Mouse (Mus musculus) small intestine, adult 2 months (tissue): ENCODE measurements around the gene Pomgnt1.

Experiments used
- CTCF ChIP-seq: fragments of 200-500 bp; IDR thresholded peaks from 2 replicates; pipeline ENCODE4 v1.5.1; 2012; ENCODE audit warnings: low read depth, mild to moderate bottlenecking, control low read depth, inconsistent platforms, low read length, moderate library complexity, mixed read lengths; ENCODE audit not compliant: insufficient replicate concordance, insufficient read length; ENCODE audit errors: extremely low read depth
- POLR2A ChIP-seq: fragments of 200-500 bp; IDR thresholded peaks from 2 replicates; pipeline ENCODE4 v1.6.1; 2012; ENCODE audit warnings: low read depth, mild to moderate bottlenecking, control low read depth, inconsistent platforms, low read length, moderate library complexity

- TF ChIP-seq CTCF (no peak), POLR2A (no peak)
Observed at GRCm38 (mm10) chr4:116149812-116150155, 26.1 kb downstream of the Pomgnt1 start.
